Mouse (Mus musculus) MEL-GATA-1-ER (cell line): ENCODE measurements around the gene Fam19a3.

ENCODE experiments used
- DNase-seq: peaks from one replicate; pipeline ENCODE4 v3.0.0-alpha.2; 2012; ENCODE audit warnings: low read depth; ENCODE audit errors: extremely low read depth

The Fam19a3 gene

GRCm38 (mm10) chr3:104792360-104793270 lies 11.0 kb upstream of the Fam19a3 start:
- no peak for DNase-seq

- DNase-seq = no peak
Observed at GRCm38 (mm10) chr3:104791671-104792070, 10.0 kb upstream of the Fam19a3 start.

GRCm38 (mm10) chr3:104791017-104791416 lies 9.4 kb upstream of the Fam19a3 start:
- no peak for DNase-seq

- DNase-seq = no peak
Observed at GRCm38 (mm10) chr3:104790401-104790937, 8.8 kb upstream of the Fam19a3 start.

- no peak for DNase-seq
Observed at GRCm38 (mm10) chr3:104789822-104790221, 8.2 kb upstream of the Fam19a3 start.

- no peak for DNase-seq
Observed at GRCm38 (mm10) chr3:104789312-104789605, 7.6 kb upstream of the Fam19a3 start.

- no peak for DNase-seq
Observed at GRCm38 (mm10) chr3:104788561-104789311, 7.1 kb upstream of the Fam19a3 start.

GRCm38 (mm10) chr3:104788075-104788474 lies 6.4 kb upstream of the Fam19a3 start, which contains the start of gene Rhoc:
Gene Rhoc, plus strand, starts transcription at chr3:104788375.
- no peak for DNase-seq

- DNase-seq = no peak
Observed at GRCm38 (mm10) chr3:104785284-104785683, 3.6 kb upstream of the Fam19a3 start.

- DNase-seq = no peak
Observed at GRCm38 (mm10) chr3:104783971-104784500, 2.4 kb upstream of the Fam19a3 start.

- DNase-seq = no peak
Observed at GRCm38 (mm10) chr3:104782061-104782681, 531 bp upstream of the Fam19a3 start.

- DNase-seq = peak; percentile 50
Observed at GRCm38 (mm10) chr3:104780561-104781420, 849 bp downstream of the Fam19a3 start, which contains the start of gene Ppm1j. Gene Ppm1j, plus strand, starts transcription at chr3:104781056.

- DNase-seq = peak; percentile 75
Observed at GRCm38 (mm10) chr3:104779949-104780348, 1.7 kb downstream of the Fam19a3 start.

- no peak for DNase-seq
Observed at GRCm38 (mm10) chr3:104777342-104777741, 4.3 kb downstream of the Fam19a3 start.

GRCm38 (mm10) chr3:104773301-104773700 lies 8.3 kb downstream of the Fam19a3 start:
- DNase-seq = no peak

- no peak for DNase-seq
Observed at GRCm38 (mm10) chr3:104771460-104771859, 10.2 kb downstream of the Fam19a3 start.

GRCm38 (mm10) chr3:104770918-104771317 lies 10.7 kb downstream of the Fam19a3 start:
- no peak for DNase-seq

- peak; percentile 31 for DNase-seq
Observed at GRCm38 (mm10) chr3:104770035-104770434, 11.6 kb downstream of the Fam19a3 start.

- no peak for DNase-seq
Observed at GRCm38 (mm10) chr3:104769135-104769534, 12.5 kb downstream of the Fam19a3 start.

- DNase-seq = no peak
Observed at GRCm38 (mm10) chr3:104767716-104768115, 13.9 kb downstream of the Fam19a3 start.
